Mouse (Mus musculus) splenic B cell, adult 2 months (primary cell): Measurements from ENCODE around the gene Rnf150.
A peak's percentile ranks its signal among the peaks of the same experiment; 100 is the strongest.

ENCODE experiments used
- DNase-seq: peaks from one replicate; pipeline ENCODE4 v3.0.0-alpha.2; 2011; ENCODE audit warnings: low read depth, low spot score
- H3K27me3 ChIP-seq: 2 replicates; pipeline ENCODE4 v1.6.1; 2012; ENCODE audit warnings: mild to moderate bottlenecking, low read length, moderate library complexity, mixed read lengths; ENCODE audit not compliant: control insufficient read depth, poor library complexity, insufficient read depth, severe bottlenecking
- H3K36me3 ChIP-seq: 2 replicates; pipeline ENCODE4 v1.6.1; 2012; ENCODE audit warnings: mild to moderate bottlenecking, low read length, moderate library complexity, mixed read lengths; ENCODE audit not compliant: control insufficient read depth, poor library complexity, insufficient read depth, severe bottlenecking

Rnf150 gene

GRCm38 (mm10) chr8:83103968-83104367 lies 240.8 kb downstream of the Rnf150 start:
- no peaks in the 10 kb centered on the region for H3K36me3 ChIP-seq
- no peaks in the 10 kb centered on the region for H3K27me3 ChIP-seq
- peak; percentile 60 for DNase-seq

GRCm38 (mm10) chr8:83109756-83110155 lies 246.6 kb downstream of the Rnf150 start:
- no peaks in the 10 kb centered on the region for H3K27me3 ChIP-seq
- no peaks in the 10 kb centered on the region for H3K36me3 ChIP-seq
- DNase-seq = no peak

- no peak for DNase-seq
- Histone ChIP-seq H3K36me3 (no peaks in the 10 kb centered on the region), H3K27me3 (no peaks in the 10 kb centered on the region)
Observed at GRCm38 (mm10) chr8:83110177-83110576, 247.0 kb downstream of the Rnf150 start.

- no peaks in the 10 kb centered on the region for H3K27me3 ChIP-seq
- H3K36me3 ChIP-seq = no peaks in the 10 kb centered on the region
- no peak for DNase-seq
Observed at GRCm38 (mm10) chr8:83135086-83135485, 271.9 kb downstream of the Rnf150 start.

- Histone ChIP-seq H3K36me3 (no peaks in the 10 kb centered on the region), H3K27me3 (no peaks in the 10 kb centered on the region)
- no peak for DNase-seq
Observed at GRCm38 (mm10) chr8:83140068-83140467, 276.9 kb downstream of the Rnf150 start.

GRCm38 (mm10) chr8:83140701-83141111 lies 277.6 kb downstream of the Rnf150 start:
- no peaks in the 10 kb centered on the region for H3K27me3 ChIP-seq
- peak; percentile 60 for DNase-seq
- H3K36me3 ChIP-seq = no peaks in the 10 kb centered on the region
